Mouse (Mus musculus) intestine, embryonic 15.5 days (tissue): ENCODE results near the gene Mansc1. TPM values are rescaled to one million over a fixed set of nuclear protein-coding genes. Genes with fewer than 3 reads are reported as not detected.

Experiments used
- ATAC-seq: fragments of 200-750 bp; cut with Nextera tagmentation; 2 replicates; pipeline ENCODE4 v1.8.0; 2017; ENCODE audit warnings: moderate TSS enrichment, moderate library complexity
- H3K27ac ChIP-seq: fragments of 300-500 bp; sonication (generic); 2 replicates; pipeline ENCODE4 v1.5.1; 2015; ENCODE audit warnings: mild to moderate bottlenecking, inconsistent platforms
- H3K27me3 ChIP-seq: fragments of 300-500 bp; sonication (generic); replicated peaks from 2 replicates; pipeline ENCODE4 v1.6.1; 2015; ENCODE audit warnings: inconsistent platforms
- H3K36me3 ChIP-seq: fragments of 300-500 bp; sonication (generic); 2 replicates; pipeline ENCODE4 v1.6.1; 2015; ENCODE audit warnings: inconsistent platforms
- H3K4me1 ChIP-seq: fragments of 300-500 bp; sonication (generic); replicated peaks from 2 replicates; pipeline ENCODE4 v1.6.1; 2015; ENCODE audit warnings: inconsistent platforms
- H3K4me2 ChIP-seq: fragments of 300-500 bp; sonication (generic); replicated peaks from 2 replicates; pipeline ENCODE4 v1.6.1; 2015; ENCODE audit warnings: mild to moderate bottlenecking, inconsistent platforms
- H3K4me3 ChIP-seq: fragments of 300-500 bp; sonication (generic); replicated peaks from 2 replicates; pipeline ENCODE4 v1.5.1; 2015; ENCODE audit warnings: inconsistent platforms
- H3K9ac ChIP-seq: fragments of 300-500 bp; sonication (generic); 2 replicates; pipeline ENCODE4 v1.6.1; 2015; ENCODE audit warnings: inconsistent platforms
- H3K9me3 ChIP-seq: fragments of 300-500 bp; sonication (generic); 2 replicates; pipeline ENCODE4 v1.6.1; 2016; ENCODE audit warnings: inconsistent platforms
- WGBS: fragments of 180-500 bp; shearing (Covaris S2); methylation state at CpG from one replicate; pipeline ENCODE4 v1.1.7; 2015; 5-methylcytosine and 5-hydroxymethylcytosine counted together
- polyA plus RNA-seq: library from polyadenylated mRNA; unstranded; fragments of >200 nt; fragmentation: Nextera tagmentation; extraction: Ambion mirVana; gene quantifications from 2 replicates; pipeline ENCODE4 v1.2.1, GENCODE M21; 2015

Mansc1 gene
- polyA plus RNA-seq, 1 experiment from 2014 or later, result 6.9 TPM

GRCm38 (mm10) chr6:134632756-134633155 is 468 bp upstream of the Mansc1 start:
- Histone ChIP-seq H3K4me1 (peaks cover 7% of the 10 kb centered on the region; the same call in 1 of the 2 replicates), H3K9ac (peak overlapping the region; percentile 67; the same call in 1 of the 2 replicates), H3K36me3 (no peaks in the 10 kb centered on the region), H3K4me3 (peak overlapping the region; percentile 57), H3K27ac (peak overlapping the region; percentile 57; the same call in 1 of the 2 replicates), H3K4me2 (peak overlapping the region; percentile 88), H3K27me3 (no peaks in the 10 kb centered on the region), H3K9me3 (no peaks in the 10 kb centered on the region)
- ATAC-seq, result peak; percentile 10
- 44% methylated on average over 5 of the region's 5 CpGs for WGBS

- 65% methylated on average over 9 of the region's 9 CpGs for WGBS
Measured at GRCm38 (mm10) chr6:134630447-134630846, 1.8 kb downstream of the Mansc1 start.

GRCm38 (mm10) chr6:134626564-134626963 is 5.7 kb downstream of the Mansc1 start:
- H3K4me3 ChIP-seq, result no peak overlapping the region
- no peaks in the 10 kb centered on the region for H3K9me3 ChIP-seq
- ATAC-seq, result 0 out of 2 replicates have a peak, but pooled peaks have one; percentile 42
- no peaks in the 10 kb centered on the region for H3K27me3 ChIP-seq
- no peak overlapping the region for H3K4me2 ChIP-seq
- H3K4me1 ChIP-seq, result no peaks in the 10 kb centered on the region
- WGBS, result 70% methylated on average over 1 of the region's 1 CpGs
- no peak overlapping the region for H3K27ac ChIP-seq
- H3K36me3 ChIP-seq, result no peaks in the 10 kb centered on the region
- H3K9ac ChIP-seq, result no peak overlapping the region

More at GRCm38 (mm10) chr6:134630447-134630846, 1.8 kb downstream of the Mansc1 start:
- no peaks in the 10 kb centered on the region for H3K36me3 ChIP-seq
- no peak for ATAC-seq
- H3K4me1 ChIP-seq, result peaks cover 7% of the 10 kb centered on the region; the same call in 1 of the 2 replicates
- H3K4me3 ChIP-seq, result no peak overlapping the region
- no peak overlapping the region for H3K27ac ChIP-seq
- no peaks in the 10 kb centered on the region for H3K9me3 ChIP-seq
- H3K4me2 ChIP-seq, result no peak overlapping the region
- H3K9ac ChIP-seq, result no peak overlapping the region
- no peaks in the 10 kb centered on the region for H3K27me3 ChIP-seq

GRCm38 (mm10) chr6:134625431-134625830 is 6.9 kb downstream of the Mansc1 start:
- Histone ChIP-seq H3K27me3 (no peaks in the 10 kb centered on the region), H3K4me1 (no peaks in the 10 kb centered on the region), H3K36me3 (no peaks in the 10 kb centered on the region), H3K9ac (no peak overlapping the region), H3K9me3 (no peaks in the 10 kb centered on the region), H3K4me2 (no peak overlapping the region), H3K27ac (no peak overlapping the region), H3K4me3 (no peak overlapping the region)
- ATAC-seq, result no peak
- WGBS, result 66% methylated on average over 12 of the region's 12 CpGs

- Histone ChIP-seq H3K27me3 (no peaks in the 10 kb centered on the region), H3K36me3 (no peaks in the 10 kb centered on the region), H3K4me3 (no peak overlapping the region), H3K9ac (no peak overlapping the region), H3K9me3 (no peaks in the 10 kb centered on the region), H3K4me1 (no peaks in the 10 kb centered on the region), H3K4me2 (no peak overlapping the region), H3K27ac (no peak overlapping the region)
- no peak for ATAC-seq
- 82% methylated on average over 14 of the region's 14 CpGs for WGBS
Measured at GRCm38 (mm10) chr6:134621552-134621949, 10.7 kb downstream of the Mansc1 start.

GRCm38 (mm10) chr6:134620846-134621551 is 11.3 kb downstream of the Mansc1 start:
- Histone ChIP-seq H3K27ac (no peak overlapping the region), H3K9ac (no peak overlapping the region), H3K4me2 (no peak overlapping the region), H3K4me3 (no peak overlapping the region), H3K36me3 (no peaks in the 10 kb centered on the region), H3K4me1 (no peaks in the 10 kb centered on the region), H3K9me3 (no peaks in the 10 kb centered on the region), H3K27me3 (no peaks in the 10 kb centered on the region)
- ATAC-seq, result no peak
- WGBS, result 67% methylated on average over 6 of the region's 6 CpGs

- no peak for ATAC-seq
- Histone ChIP-seq H3K4me3 (no peak overlapping the region), H3K4me1 (no peaks in the 10 kb centered on the region), H3K27me3 (no peaks in the 10 kb centered on the region), H3K36me3 (no peaks in the 10 kb centered on the region), H3K9me3 (no peaks in the 10 kb centered on the region), H3K9ac (no peak overlapping the region), H3K4me2 (no peak overlapping the region), H3K27ac (no peak overlapping the region)
- 70% methylated on average over 3 of the region's 3 CpGs for whole genome bisulfite sequencing
Measured at GRCm38 (mm10) chr6:134620129-134620528, 12.2 kb downstream of the Mansc1 start.

GRCm38 (mm10) chr6:134617589-134617988 is 14.7 kb downstream of the Mansc1 start:
- Histone ChIP-seq H3K4me2 (no peak overlapping the region), H3K9me3 (no peaks in the 10 kb centered on the region), H3K9ac (no peak overlapping the region), H3K4me3 (no peak overlapping the region), H3K27ac (no peak overlapping the region), H3K4me1 (peaks cover 3% of the 10 kb centered on the region; the same call in 1 of the 2 replicates), H3K36me3 (no peaks in the 10 kb centered on the region), H3K27me3 (no peaks in the 10 kb centered on the region)
- 49% methylated on average over 3 of the region's 3 CpGs for WGBS
- no peak for ATAC-seq

- no peaks in the 10 kb centered on the region for H3K27me3 ChIP-seq
- peaks cover 10% of the 10 kb centered on the region; the same call in 1 of the 2 replicates for H3K4me1 ChIP-seq
- peak overlapping the region; percentile 10; the same call in 1 of the 2 replicates for H3K4me3 ChIP-seq
- H3K36me3 ChIP-seq, result no peaks in the 10 kb centered on the region
- 5% methylated on average over 16 of the region's 16 CpGs for WGBS
- peak overlapping the region; percentile 43 for H3K4me2 ChIP-seq
- peak; percentile 92 for ATAC-seq
- H3K9ac ChIP-seq, result no peak overlapping the region
- H3K27ac ChIP-seq, result no peak overlapping the region
- H3K9me3 ChIP-seq, result no peaks in the 10 kb centered on the region
Measured at GRCm38 (mm10) chr6:134614723-134615648, 17.3 kb downstream of the Mansc1 start.

- Histone ChIP-seq H3K4me3 (no peak overlapping the region), H3K36me3 (no peaks in the 10 kb centered on the region), H3K9me3 (no peaks in the 10 kb centered on the region), H3K9ac (no peak overlapping the region), H3K27ac (no peak overlapping the region), H3K4me1 (peaks cover 10% of the 10 kb centered on the region; the same call in 1 of the 2 replicates), H3K4me2 (peak overlapping the region; percentile 43; the same call in 1 of the 2 replicates), H3K27me3 (no peaks in the 10 kb centered on the region)
- peak; percentile 67 for ATAC-seq
- WGBS, result 35% methylated on average over 4 of the region's 4 CpGs
Measured at GRCm38 (mm10) chr6:134614322-134614721, 18.0 kb downstream of the Mansc1 start.

GRCm38 (mm10) chr6:134611896-134612295 is 20.4 kb downstream of the Mansc1 start:
- H3K27me3 ChIP-seq, result no peaks in the 10 kb centered on the region
- H3K9me3 ChIP-seq, result no peaks in the 10 kb centered on the region
- H3K4me3 ChIP-seq, result no peak overlapping the region
- H3K4me1 ChIP-seq, result peaks cover 10% of the 10 kb centered on the region; the same call in 1 of the 2 replicates
- ATAC-seq, result no peak
- 54% methylated on average over 13 of the region's 13 CpGs for WGBS
- no peak overlapping the region for H3K9ac ChIP-seq
- no peaks in the 10 kb centered on the region for H3K36me3 ChIP-seq
- 0 out of 2 replicates have a peak overlapping the region, but pooled peaks have one; percentile 17 for H3K4me2 ChIP-seq
- H3K27ac ChIP-seq, result no peak overlapping the region

GRCm38 (mm10) chr6:134610380-134610779 is 21.9 kb downstream of the Mansc1 start:
- Histone ChIP-seq H3K4me1 (peaks cover 14% of the 10 kb centered on the region; the same call in 1 of the 2 replicates), H3K9me3 (no peaks in the 10 kb centered on the region), H3K27me3 (no peaks in the 10 kb centered on the region), H3K4me3 (no peak overlapping the region), H3K36me3 (no peaks in the 10 kb centered on the region), H3K27ac (no peak overlapping the region), H3K9ac (no peak overlapping the region), H3K4me2 (no peak overlapping the region)
- no peak for ATAC-seq
- 81% methylated on average over 9 of the region's 9 CpGs for WGBS
